8 mouse cellular contexts compared by ENCODE assay signal in the genomic region with DNA sequence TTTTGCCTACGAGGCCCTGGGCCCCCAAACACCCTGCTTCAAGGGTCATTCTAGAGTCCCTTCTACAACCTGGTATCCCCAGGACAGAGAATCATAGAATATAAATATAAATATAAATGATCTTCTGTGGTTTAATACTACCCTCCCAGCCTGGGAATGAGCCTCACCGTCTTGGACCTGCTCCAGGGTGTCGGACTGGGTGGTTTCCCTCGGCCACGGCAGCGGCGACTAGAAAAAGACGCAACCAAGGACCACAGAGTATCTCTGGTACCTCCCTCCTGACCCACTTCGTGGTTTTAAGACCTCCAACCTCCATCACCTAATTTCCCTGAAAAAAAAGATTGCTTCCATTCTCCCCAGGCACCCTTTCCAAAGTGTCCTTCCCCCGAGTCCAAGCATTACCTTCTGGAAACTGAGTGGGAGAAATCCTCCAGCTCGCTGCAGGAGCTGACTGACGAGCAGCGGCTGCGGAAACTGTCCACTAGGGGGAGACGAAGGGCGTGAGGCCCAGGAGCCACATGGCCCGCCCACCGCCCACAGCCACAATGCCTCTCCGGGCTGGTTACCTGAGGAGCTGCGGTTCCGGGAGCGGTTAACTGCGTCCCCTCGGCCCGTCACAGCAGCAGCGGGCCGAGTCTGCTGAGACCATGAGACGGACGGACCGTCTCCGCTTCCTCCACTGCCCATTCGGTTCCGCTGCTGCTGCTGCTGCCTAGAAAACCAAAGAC. TPM values are rescaled to one million over a fixed set of nuclear protein-coding genes. Genes with fewer than 3 reads are reported as not detected.
DNase-seq lines count a peak whose midpoint lies in the region; ATAC-seq lines count a peak whose summit lies in the region.

No protein-coding gene starts in this region.

- H3K4me3 ChIP-seq in hindbrain, embryonic 14.5 days (replicated peaks; ENCODE audit: low read length), result peak overlapping the region; percentile 36

- H3K36me3 ChIP-seq in hindbrain, embryonic 14.5 days (replicated peaks; ENCODE audit: control insufficient read depth, insufficient read depth), result no peaks in the 10 kb centered on the region

- peaks cover 14% of the 10 kb centered on the region for H3K4me1 ChIP-seq in hindbrain, embryonic 14.5 days (replicated peaks; ENCODE audit: control insufficient read depth, insufficient read depth, low read length)

- H3K9ac ChIP-seq in hindbrain, embryonic 14.5 days, result peak overlapping the region; percentile 58

- DNase-seq in R1 (ENCODE audit: low read depth, low spot score), result peak; percentile 87
- DNase-seq in cerebellum, postnatal 25 days, result peak; percentile 92 to 95
- peak; percentile 74 to 86 for DNase-seq in frontal cortex, postnatal 25 days (ENCODE audit: low spot score in 2 of 2)
- peak; percentile 93 for DNase-seq in hindbrain, embryonic 14.5 days (ENCODE audit: low spot score)
- DNase-seq in left cerebral cortex, adult 11 months (ENCODE audit: low spot score), result peak; percentile 80
- peak; percentile 92 for DNase-seq in lung, postnatal 36 days
- DNase-seq in retina, postnatal 7 days (ENCODE audit: low read depth, low spot score), result peak; percentile 72
- DNase-seq in urinary bladder, adult 18-20 months (ENCODE audit: low spot score in 2 of 2), result peak; percentile 72 to 79

- no peaks in the 10 kb centered on the region for H3K9me3 ChIP-seq in hindbrain, embryonic 14.5 days (ENCODE audit: control insufficient read depth, low read length)

- peak; percentile 67 for ATAC-seq in hindbrain, embryonic 14.5 days (ENCODE audit: low FRiP score)

- WGBS in hindbrain, embryonic 14.5 days, result 22% methylated on average over 33 of the region's 33 CpGs

- no peak overlapping the region for H3K27ac ChIP-seq in hindbrain, embryonic 14.5 days

- no peaks in the 10 kb centered on the region for H3K27me3 ChIP-seq in hindbrain, embryonic 14.5 days (ENCODE audit: control insufficient read depth, insufficient read depth, low read length)

- H3K4me2 ChIP-seq in hindbrain, embryonic 14.5 days (replicated peaks), result peak overlapping the region; percentile 87

RNA-seq across cellular contexts. Expression of gene Ccdc61, which starts 18.2 kb away (rescaled TPM):
- 23.9 and 24.0 TPM in 2 replicates for polyA plus RNA-seq in hindbrain, embryonic 14.5 days (2014; fragmentation: Nextera tagmentation; extraction: Ambion mirVana)

RNA-seq across cellular contexts. Expression of gene Pglyrp1, which starts 20.9 kb away (rescaled TPM):
- polyA plus RNA-seq in hindbrain, embryonic 14.5 days (2014; fragmentation: Nextera tagmentation; extraction: Ambion mirVana), result 24.5 and 25.2 TPM in 2 replicates

RNA-seq across cellular contexts. Expression of gene Nova2, which starts 33.7 kb away (rescaled TPM):
- polyA plus RNA-seq in hindbrain, embryonic 14.5 days (2014; fragmentation: Nextera tagmentation; extraction: Ambion mirVana), result 15.4 and 16.3 TPM in 2 replicates

RNA-seq across cellular contexts. Expression of gene Mill2, which starts 52.3 kb away (rescaled TPM):
- polyA plus RNA-seq in hindbrain, embryonic 14.5 days (2014; fragmentation: Nextera tagmentation; extraction: Ambion mirVana), result 0.39 and 0.50 TPM in 2 replicates
